Mouse (Mus musculus): ENCODE results near the gene Nell1. TPM values are rescaled to one million over a fixed set of nuclear protein-coding genes. Genes with fewer than 3 reads are reported as not detected.

The Nell1 gene
- total RNA-seq, 1 experiment from 2014 or later: not detected

- no peak for ATAC-seq (ENCODE audit: extremely low read depth, insufficient number of reproducible peaks, low FRiP score, poor library complexity, severe bottlenecking)
Observed at GRCm38 (mm10) chr7:50482011-50482410, 507.3 kb downstream of the Nell1 start.

GRCm38 (mm10) chr7:50485304-50485703 lies 510.6 kb downstream of the Nell1 start:
- ATAC-seq (ENCODE audit: extremely low read depth, insufficient number of reproducible peaks, low FRiP score, poor library complexity, severe bottlenecking): no peak

GRCm38 (mm10) chr7:50486884-50487420 lies 512.3 kb downstream of the Nell1 start:
- ATAC-seq (ENCODE audit: extremely low read depth, insufficient number of reproducible peaks, low FRiP score, poor library complexity, severe bottlenecking): no peak

GRCm38 (mm10) chr7:50501562-50501961 lies 526.9 kb downstream of the Nell1 start:
- no peak for ATAC-seq (ENCODE audit: extremely low read depth, insufficient number of reproducible peaks, low FRiP score, poor library complexity, severe bottlenecking)

GRCm38 (mm10) chr7:50507047-50507446 lies 532.4 kb downstream of the Nell1 start:
- no peak for ATAC-seq (ENCODE audit: extremely low read depth, insufficient number of reproducible peaks, low FRiP score, poor library complexity, severe bottlenecking)

- no peak for ATAC-seq (ENCODE audit: extremely low read depth, insufficient number of reproducible peaks, low FRiP score, poor library complexity, severe bottlenecking)
Observed at GRCm38 (mm10) chr7:50514830-50515229, 540.2 kb downstream of the Nell1 start.

GRCm38 (mm10) chr7:50516681-50517080 lies 542.0 kb downstream of the Nell1 start:
- no peak for ATAC-seq (ENCODE audit: extremely low read depth, insufficient number of reproducible peaks, low FRiP score, poor library complexity, severe bottlenecking)

- no peak for ATAC-seq (ENCODE audit: extremely low read depth, insufficient number of reproducible peaks, low FRiP score, poor library complexity, severe bottlenecking)
Observed at GRCm38 (mm10) chr7:50543373-50543772, 568.7 kb downstream of the Nell1 start.

GRCm38 (mm10) chr7:50549572-50549971 lies 574.9 kb downstream of the Nell1 start:
- no peak for ATAC-seq (ENCODE audit: extremely low read depth, insufficient number of reproducible peaks, low FRiP score, poor library complexity, severe bottlenecking)

- ATAC-seq (ENCODE audit: extremely low read depth, insufficient number of reproducible peaks, low FRiP score, poor library complexity, severe bottlenecking): no peak
Observed at GRCm38 (mm10) chr7:50551426-50551825, 576.8 kb downstream of the Nell1 start.

- ATAC-seq (ENCODE audit: extremely low read depth, insufficient number of reproducible peaks, low FRiP score, poor library complexity, severe bottlenecking): no peak
Observed at GRCm38 (mm10) chr7:50562708-50563107, 588.0 kb downstream of the Nell1 start.

GRCm38 (mm10) chr7:50573841-50574240 lies 599.2 kb downstream of the Nell1 start:
- ATAC-seq (ENCODE audit: extremely low read depth, insufficient number of reproducible peaks, low FRiP score, poor library complexity, severe bottlenecking): no peak

GRCm38 (mm10) chr7:50588642-50589424 lies 614.2 kb downstream of the Nell1 start:
- ATAC-seq (ENCODE audit: extremely low read depth, insufficient number of reproducible peaks, low FRiP score, poor library complexity, severe bottlenecking): no peak

GRCm38 (mm10) chr7:50598890-50599289 lies 624.2 kb downstream of the Nell1 start, which contains the start of gene 4933405O20Rik:
Gene 4933405O20Rik (plus strand): TSS chr7:50599190.
- no peak for ATAC-seq (ENCODE audit: extremely low read depth, insufficient number of reproducible peaks, low FRiP score, poor library complexity, severe bottlenecking)

GRCm38 (mm10) chr7:50614101-50614500 lies 639.4 kb downstream of the Nell1 start:
- no peak for ATAC-seq (ENCODE audit: extremely low read depth, insufficient number of reproducible peaks, low FRiP score, poor library complexity, severe bottlenecking)

GRCm38 (mm10) chr7:50629186-50629585 lies 654.5 kb downstream of the Nell1 start:
- no peak for ATAC-seq (ENCODE audit: extremely low read depth, insufficient number of reproducible peaks, low FRiP score, poor library complexity, severe bottlenecking)

- no peak for ATAC-seq (ENCODE audit: extremely low read depth, insufficient number of reproducible peaks, low FRiP score, poor library complexity, severe bottlenecking)
Observed at GRCm38 (mm10) chr7:50633147-50633546, 658.5 kb downstream of the Nell1 start.

- no peak for ATAC-seq (ENCODE audit: extremely low read depth, insufficient number of reproducible peaks, low FRiP score, poor library complexity, severe bottlenecking)
Observed at GRCm38 (mm10) chr7:50672266-50672665, 697.6 kb downstream of the Nell1 start.

- no peak for ATAC-seq (ENCODE audit: extremely low read depth, insufficient number of reproducible peaks, low FRiP score, poor library complexity, severe bottlenecking)
Observed at GRCm38 (mm10) chr7:50675444-50675843, 700.8 kb downstream of the Nell1 start.

GRCm38 (mm10) chr7:50677511-50677910 lies 702.8 kb downstream of the Nell1 start:
- ATAC-seq (ENCODE audit: extremely low read depth, insufficient number of reproducible peaks, low FRiP score, poor library complexity, severe bottlenecking): no peak

Data from neutrophil, adult 5-6 weeks (primary cell).